ENCODE assay signal across 11 mouse cellular contexts in genomic region chr16:21636156-21636853, GRCm38 (mm10). TPM values are rescaled to one million over a fixed set of nuclear protein-coding genes. Genes with fewer than 3 reads are reported as not detected.
DNase-seq lines count a peak whose midpoint lies in the region; ATAC-seq and TF ChIP-seq lines count a peak whose summit lies in the region.
"Had no signal": no experiment of that assay in that cellular context is flagged by ENCODE, and none has a peak within 500 bp of the region (broad histone marks: within the 10 kb centered on the region; RNA-seq: fewer than 3 reads in every experiment).

No protein-coding gene starts in this region.

- TF ChIP-seq CTCF in CH12.LX (conservative IDR thresholded peaks at IDR 0.05 in 1 of 2, IDR thresholded peaks at IDR 0.05 in 1 of 2; ENCODE audit: low read depth in 2 of 2, low read length in 2 of 2) = no peak
- TF ChIP-seq CTCF in heart, postnatal 0 days (IDR thresholded peaks at IDR 0.05; ENCODE audit: low read depth) = no peak
- TF ChIP-seq CTCF in thymus, adult 2 months (IDR thresholded peaks at IDR 0.05; ENCODE audit: borderline replicate concordance, control insufficient read depth, extremely low read depth, insufficient read depth, low read length, poor library complexity) = no peak

- dilution Hi-C loops in CH12.LX (cut with MboI; ENCODE audit: extremely low pct_ligation_motif_present, extremely low pct_unique_long_range_greater_than_20kb, low sequenced_read_pairs) = no loop called here

- no peak overlapping the region for H3K27ac ChIP-seq in heart, embryonic 11.5 days (ENCODE audit: low read depth, low read length)
- H3K27ac ChIP-seq in CH12.LX (ENCODE audit: insufficient read depth, low read depth) = no peak overlapping the region
- H3K27ac ChIP-seq in heart, postnatal 0 days (ENCODE audit: low read depth) = peak overlapping the region; percentile 74
- H3K27ac ChIP-seq in thymus, adult 2 months (ENCODE audit: control insufficient read depth, insufficient read depth, low read length) = no peak overlapping the region
- H3K27ac ChIP-seq: hindbrain, embryonic 10.5 days; limb, embryonic 12.5 days; macrophage had no signal

- peaks cover 7% of the 10 kb centered on the region; the same call in 1 of the 2 replicates for H3K4me1 ChIP-seq in heart, embryonic 11.5 days (ENCODE audit: control insufficient read depth, insufficient read depth, low read length)
- H3K4me1 ChIP-seq in CH12.LX (ENCODE audit: control insufficient read depth in 1 of 2, insufficient read depth in 2 of 2) = peaks cover 11 to 66% of the 10 kb centered on the region in 2 experiments
- peaks cover 13% of the 10 kb centered on the region for H3K4me1 ChIP-seq in heart, postnatal 0 days (ENCODE audit: control insufficient read depth, insufficient read depth)
- H3K4me1 ChIP-seq in thymus, adult 2 months (replicated peaks; ENCODE audit: control insufficient read depth, insufficient read depth, low read length) = peaks cover 3% of the 10 kb centered on the region; the same call in 1 of the 2 replicates
- H3K4me1 ChIP-seq: limb, embryonic 12.5 days had no signal

- H3K9ac ChIP-seq in heart, embryonic 11.5 days (ENCODE audit: low read depth, low read length) = no peak overlapping the region
- no peak overlapping the region for H3K9ac ChIP-seq in CH12.LX (ENCODE audit: insufficient read depth, low read depth)
- no peak overlapping the region for H3K9ac ChIP-seq in heart, postnatal 0 days (replicated peaks; ENCODE audit: low read depth, low read length)
- H3K9ac ChIP-seq: limb, embryonic 12.5 days had no signal

- no peaks in the 10 kb centered on the region for H3K9me3 ChIP-seq in heart, embryonic 11.5 days (replicated peaks; ENCODE audit: control insufficient read depth, low read length)
- H3K9me3 ChIP-seq in CH12.LX (replicated peaks; ENCODE audit: low read length) = peaks cover 4% of the 10 kb centered on the region
- H3K9me3 ChIP-seq in heart, postnatal 0 days (replicated peaks; ENCODE audit: control insufficient read depth, low read length) = no peaks in the 10 kb centered on the region
- H3K9me3 ChIP-seq: hindbrain, embryonic 10.5 days; limb, embryonic 12.5 days had no signal

- TF ChIP-seq EP300 in CH12.LX (IDR thresholded peaks at IDR 0.05; ENCODE audit: low read length) = peak; percentile 50; the same call in 1 of the 2 replicates
- no peak; the same call in 1 of the 2 replicates for TF ChIP-seq EP300 in heart, postnatal 0 days (IDR thresholded peaks at IDR 0.05; ENCODE audit: low read depth)

- no peak overlapping the region for H3K4me2 ChIP-seq in heart, embryonic 11.5 days
- no peak overlapping the region for H3K4me2 ChIP-seq in CH12.LX (ENCODE audit: insufficient read depth, low read depth, poor library complexity, severe bottlenecking)
- H3K4me2 ChIP-seq in heart, postnatal 0 days (ENCODE audit: low read depth, low read length) = no peak overlapping the region
- H3K4me2 ChIP-seq: limb, embryonic 12.5 days had no signal

- in situ Hi-C loops in CH12.LX (cut with MboI; ENCODE audit: low pct_ligation_motif_present, low pct_unique_long_range_greater_than_20kb, low sequenced_read_pairs) = no loop called here

- H3K36me3 ChIP-seq in heart, embryonic 11.5 days (ENCODE audit: control insufficient read depth, insufficient read depth, low read length) = no peaks in the 10 kb centered on the region
- peaks cover 0 to 6% of the 10 kb centered on the region in 2 experiments for H3K36me3 ChIP-seq in CH12.LX (replicated peaks in 1 of 2; ENCODE audit: control insufficient read depth in 1 of 2, insufficient read depth in 1 of 2, low read length in 1 of 2)
- H3K36me3 ChIP-seq in heart, postnatal 0 days (replicated peaks; ENCODE audit: control insufficient read depth, insufficient read depth, low read length) = no peaks in the 10 kb centered on the region
- no peaks in the 10 kb centered on the region for H3K36me3 ChIP-seq in thymus, adult 2 months (ENCODE audit: control insufficient read depth, insufficient read depth, low read length)
- H3K36me3 ChIP-seq: limb, embryonic 12.5 days had no signal

- WGBS in heart, embryonic 11.5 days (ENCODE audit: insufficient replicate concordance) = 74% methylated on average over 5 of the region's 5 CpGs
- 44% methylated on average over 5 of the region's 5 CpGs for WGBS in heart, postnatal 0 days
- 96% methylated on average over 5 of the region's 5 CpGs for WGBS in thymus, adult 2 months

- H3K79me2 ChIP-seq in CH12.LX (replicated peaks; ENCODE audit: control insufficient read depth, extremely low read depth, insufficient read depth, poor library complexity, severe bottlenecking) = no peaks in the 10 kb centered on the region

- DNase-seq in heart, adult 11 months = peak; percentile 90
- DNase-seq in CH12.LX (ENCODE audit: extremely low read depth) = no peak
- peak; percentile 62 to 64 for DNase-seq in adrenal gland, postnatal 36 days
- DNase-seq in heart, postnatal 0 days (ENCODE audit: low spot score) = peak; percentile 77
- DNase-seq in thymus, adult 2 months = no peak
- DNase-seq in retina, embryonic 14.5 days (ENCODE audit: low spot score) = no peak
- DNase-seq: cerebellum, adult 8-10 months had no signal

- no peak for TF ChIP-seq POLR2A in CH12.LX (IDR thresholded peaks at IDR 0.05; ENCODE audit: low read depth, low read length)
- no peak for TF ChIP-seq POLR2A in thymus, adult 2 months (IDR thresholded peaks at IDR 0.05; ENCODE audit: control insufficient read depth, extremely low read depth, insufficient read depth, low read length, poor library complexity)

- H3K4me3 ChIP-seq in heart, embryonic 11.5 days (ENCODE audit: low read depth, low read length) = no peak overlapping the region
- H3K4me3 ChIP-seq in CH12.LX (replicated peaks in 1 of 3; ENCODE audit: low read depth in 2 of 3, low read length in 2 of 3, poor library complexity in 1 of 3) = no peak overlapping the region
- no peak overlapping the region for H3K4me3 ChIP-seq in heart, postnatal 0 days (ENCODE audit: low read depth, low read length)
- H3K4me3 ChIP-seq in thymus, adult 2 months (ENCODE audit: control insufficient read depth, insufficient read depth, low read length) = no peak overlapping the region
- H3K4me3 ChIP-seq: hindbrain, embryonic 10.5 days; limb, embryonic 12.5 days had no signal

- ATAC-seq in heart, embryonic 11.5 days (replicated peaks; ENCODE audit: insufficient number of reproducible peaks, low FRiP score, low TSS enrichment) = no peak
- ATAC-seq in heart, postnatal 0 days (ENCODE audit: insufficient read depth, low read depth) = peak; percentile 86

- no peak for TF ChIP-seq RAD21 in CH12.LX (IDR thresholded peaks at IDR 0.05; ENCODE audit: low read depth, low read length)

- H3K27me3 ChIP-seq in heart, embryonic 11.5 days (ENCODE audit: control insufficient read depth, insufficient read depth, low read length) = no peaks in the 10 kb centered on the region
- no peaks in the 10 kb centered on the region for H3K27me3 ChIP-seq in CH12.LX (replicated peaks)
- H3K27me3 ChIP-seq in heart, postnatal 0 days (ENCODE audit: control insufficient read depth, insufficient read depth, low read length) = no peaks in the 10 kb centered on the region
- H3K27me3 ChIP-seq in thymus, adult 2 months (ENCODE audit: control insufficient read depth, insufficient read depth, low read length) = no peaks in the 10 kb centered on the region
- H3K27me3 ChIP-seq: limb, embryonic 12.5 days had no signal

TF ChIP-seq in CH12.LX, 34 proteins besides CTCF, POLR2A, EP300 and RAD21:
- TF ChIP-seq ETS1 (conservative IDR thresholded peaks at IDR 0.05; ENCODE audit: low read depth, low read length) (peak; percentile 37; the same call in 1 of the 2 replicates), MEF2A (IDR thresholded peaks at IDR 0.05; ENCODE audit: borderline replicate concordance, low read depth, low read length) (peak; percentile 65; the same call in 1 of the 2 replicates), IRF4 (IDR thresholded peaks at IDR 0.05; ENCODE audit: low read depth, low read length) (0 out of 2 replicates have a peak, but pooled peaks have one; percentile 33), POLR2AphosphoS2 (IDR thresholded peaks at IDR 0.05; ENCODE audit: low read depth, low read length) (no peak)

RNA-seq across cellular contexts. Expression of gene 2510009E07Rik, which starts 58.2 kb away (rescaled TPM):
- 15.7 and 19.7 TPM in 2 replicates for polyA plus RNA-seq in heart, embryonic 11.5 days (2014; fragmentation: Nextera tagmentation; extraction: Ambion mirVana)
- total RNA-seq in CH12.LX (2012; rRNA removed) (not detected in 2 replicates), CH12.LX (2014; rRNA removed) (not detected in 2 replicates)
- polyA plus RNA-seq in CH12.LX (2012; ENCODE audit: insufficient read length, low read depth) = not detected in 2 replicates
- total RNA-seq in adrenal gland, postnatal 36 days (2021) = 10 to 100 TPM; 18.0 to 19.5 TPM
- total RNA-seq in heart, postnatal 0 days (2014; rRNA removed; ENCODE audit: low replicate concordance) = 27.2 and 32.2 TPM in 2 replicates
- 18.4 and 20.0 TPM in 2 replicates for polyA plus RNA-seq in heart, postnatal 0 days (2015; fragmentation: Nextera tagmentation; extraction: Ambion mirVana)
- 12.4 and 15.7 TPM in 2 replicates for polyA plus RNA-seq in thymus, adult 2 months (2012; rRNA removed)

Comparison
In these comparisons a context has a peak if more than half of its experiments do, and no peak if none do; other contexts are left out.
1. DNase-seq: peak in heart, adult 11 months (single experiment), adrenal gland, postnatal 36 days (2 of 2) and heart, postnatal 0 days (single experiment); none in CH12.LX (single experiment), thymus, adult 2 months (single experiment) and retina, embryonic 14.5 days (single experiment).
2. RNA of gene 2510009E07Rik, which starts 58.2 kb away (polyA plus RNA-seq): 18.4 to 20.0 TPM in heart, postnatal 0 days, 15.7 to 19.7 TPM in heart, embryonic 11.5 days and 12.4 to 15.7 TPM in thymus, adult 2 months; not detected in CH12.LX; every median in the first group is over 10 times any median in the second.